Mouse (Mus musculus) limb, embryonic 13.5 days (tissue): ENCODE measurements around the gene Fam172a. TPM values are rescaled to one million over a fixed set of nuclear protein-coding genes. Genes with fewer than 3 reads are reported as not detected.

Experiments used
- ATAC-seq: fragments of 200-750 bp; cut with Nextera tagmentation; 2 replicates; pipeline ENCODE4 v1.8.0; 2017; ENCODE audit warnings: low read depth, moderate number of reproducible peaks, moderate TSS enrichment; ENCODE audit not compliant: low FRiP score
- H3K27ac ChIP-seq: fragments of 300-500 bp; sonication (generic); 2 replicates; pipeline ENCODE4 v1.5.1; 2015; ENCODE audit warnings: inconsistent platforms, mild to moderate bottlenecking, moderate library complexity
- H3K27me3 ChIP-seq: fragments of 300-500 bp; sonication (generic); 2 replicates; pipeline ENCODE4 v1.6.1; 2015; ENCODE audit warnings: mild to moderate bottlenecking, inconsistent platforms
- H3K36me3 ChIP-seq: fragments of 300-500 bp; sonication (generic); 2 replicates; pipeline ENCODE4 v1.6.1; 2015; ENCODE audit warnings: inconsistent platforms, mild to moderate bottlenecking, moderate library complexity
- H3K4me1 ChIP-seq: fragments of 300-500 bp; sonication (generic); 2 replicates; pipeline ENCODE4 v1.6.1; 2015; ENCODE audit warnings: inconsistent platforms
- H3K4me2 ChIP-seq: fragments of 300-500 bp; sonication (generic); replicated peaks from 2 replicates; pipeline ENCODE4 v1.6.1; 2015; ENCODE audit warnings: inconsistent platforms, mild to moderate bottlenecking, moderate library complexity
- H3K4me3 ChIP-seq: fragments of 300-500 bp; sonication (generic); 2 replicates; pipeline ENCODE4 v1.5.1; 2015; ENCODE audit warnings: moderate library complexity, mild to moderate bottlenecking, inconsistent platforms
- H3K9ac ChIP-seq: fragments of 300-500 bp; sonication (generic); 2 replicates; pipeline ENCODE4 v1.6.1; 2015; ENCODE audit warnings: mild to moderate bottlenecking, inconsistent platforms
- H3K9me3 ChIP-seq: fragments of 300-500 bp; sonication (generic); 2 replicates; pipeline ENCODE4 v1.6.1; 2016; ENCODE audit warnings: inconsistent platforms
- WGBS: fragments of 180-500 bp; shearing (Covaris S2); methylation state at CpG from one replicate; pipeline ENCODE4 v1.1.7; 2015; 5-methylcytosine and 5-hydroxymethylcytosine counted together
- polyA plus RNA-seq: library from polyadenylated mRNA; unstranded; fragments of >200 nt; fragmentation: Nextera tagmentation; extraction: Ambion mirVana; gene quantifications from 2 replicates; pipeline ENCODE4 v1.2.1, GENCODE M21; 2015

Fam172a gene
- polyA plus RNA-seq, 1 experiment from 2014 or later = 32.5 TPM

DNA sequence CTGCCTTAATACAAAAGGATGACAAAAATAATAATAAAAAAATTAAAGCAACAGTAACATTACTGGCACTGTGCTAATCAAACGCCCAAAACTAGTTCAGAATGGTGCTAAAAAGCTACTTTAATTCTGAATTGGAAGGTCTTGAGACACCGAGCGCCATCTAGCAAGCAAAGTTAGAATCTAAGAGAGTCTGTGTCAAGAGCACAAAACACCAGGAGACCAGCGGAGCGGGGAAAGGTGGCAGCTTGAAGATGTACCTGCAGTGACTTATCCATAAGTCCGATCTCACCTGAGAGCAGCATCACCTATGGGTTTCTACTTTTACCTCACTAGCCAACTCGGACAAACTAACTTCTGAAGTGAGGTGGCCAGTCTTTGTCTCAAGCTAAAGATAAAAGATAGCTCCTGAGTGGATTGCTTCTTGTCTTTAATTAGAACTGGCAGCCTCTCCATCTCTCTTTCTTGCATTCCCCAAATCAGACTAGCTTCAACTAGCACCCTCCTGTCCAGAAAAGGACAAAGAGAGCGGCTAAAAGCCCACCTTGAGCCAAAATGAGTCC is 474.1 kb downstream of the Fam172a start:
- Histone ChIP-seq H3K27ac (no peak overlapping the region), H3K4me1 (peaks cover 8% of the 10 kb centered on the region), H3K4me3 (no peak overlapping the region), H3K4me2 (no peak overlapping the region), H3K9ac (no peak overlapping the region), H3K27me3 (peaks cover 92% of the 10 kb centered on the region), H3K36me3 (no peaks in the 10 kb centered on the region), H3K9me3 (no peaks in the 10 kb centered on the region)
- ATAC-seq = no peak
- 1% methylated on average over 8 of the region's 8 CpGs for WGBS

DNA sequence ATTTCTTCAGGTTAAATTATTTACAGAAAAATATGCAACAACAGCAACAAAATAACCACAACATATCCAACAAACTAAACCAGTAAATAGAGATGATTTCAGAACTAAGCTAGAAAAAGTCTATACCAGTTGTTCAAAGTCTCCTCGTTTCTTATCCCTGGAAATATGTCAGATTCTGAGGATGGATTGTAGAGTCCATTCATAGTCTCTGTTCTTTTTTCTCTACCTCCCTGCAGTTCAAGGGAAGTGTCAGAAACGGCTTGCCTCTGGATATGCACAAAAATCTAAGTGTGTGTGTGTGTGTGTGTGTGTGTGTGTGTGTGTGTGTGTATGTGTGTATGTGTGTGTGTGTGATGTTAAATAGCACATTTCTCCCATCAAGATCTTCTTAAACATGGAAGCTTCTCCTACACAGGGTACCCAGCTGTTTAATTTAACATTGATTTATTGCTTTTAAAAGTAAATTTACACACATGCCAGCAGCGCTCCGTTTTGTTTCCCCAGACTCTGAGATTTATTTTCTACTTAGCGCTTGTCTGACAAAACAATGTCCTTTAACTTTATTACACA is 475.6 kb downstream of the Fam172a start:
- Histone ChIP-seq H3K27ac (no peak overlapping the region), H3K4me3 (no peak overlapping the region), H3K4me1 (peaks cover 18% of the 10 kb centered on the region), H3K27me3 (peaks cover 93% of the 10 kb centered on the region), H3K4me2 (no peak overlapping the region), H3K36me3 (no peaks in the 10 kb centered on the region), H3K9ac (no peak overlapping the region), H3K9me3 (no peaks in the 10 kb centered on the region)
- WGBS = 2% methylated on average over 5 of the region's 5 CpGs
- ATAC-seq = no peak

DNA sequence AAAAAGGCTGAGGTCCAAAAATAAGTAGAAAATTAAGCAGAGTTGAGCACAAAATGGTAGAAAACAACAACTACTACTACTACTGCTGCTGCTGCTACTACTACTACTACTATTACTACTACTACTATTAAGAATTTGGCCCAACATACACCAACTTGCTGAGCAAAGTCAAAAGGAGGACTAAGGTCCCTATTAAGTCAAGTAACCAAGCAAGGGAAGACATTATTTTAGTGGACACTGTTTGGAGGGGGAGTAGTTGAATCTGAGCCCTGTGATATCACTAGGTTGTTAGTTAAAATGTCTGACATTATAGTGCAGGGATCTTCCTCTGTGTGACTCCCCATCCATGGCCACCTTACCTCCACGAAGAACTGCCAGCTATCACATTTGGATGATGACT is 476.2 kb downstream of the Fam172a start:
- Histone ChIP-seq H3K36me3 (no peaks in the 10 kb centered on the region), H3K27ac (no peak overlapping the region), H3K4me3 (no peak overlapping the region), H3K4me2 (no peak overlapping the region), H3K4me1 (peaks cover 18% of the 10 kb centered on the region), H3K27me3 (peaks cover 93% of the 10 kb centered on the region), H3K9me3 (no peaks in the 10 kb centered on the region), H3K9ac (no peak overlapping the region)
- 9% methylated on average over 1 of the region's 1 CpGs for WGBS
- ATAC-seq = no peak

DNA sequence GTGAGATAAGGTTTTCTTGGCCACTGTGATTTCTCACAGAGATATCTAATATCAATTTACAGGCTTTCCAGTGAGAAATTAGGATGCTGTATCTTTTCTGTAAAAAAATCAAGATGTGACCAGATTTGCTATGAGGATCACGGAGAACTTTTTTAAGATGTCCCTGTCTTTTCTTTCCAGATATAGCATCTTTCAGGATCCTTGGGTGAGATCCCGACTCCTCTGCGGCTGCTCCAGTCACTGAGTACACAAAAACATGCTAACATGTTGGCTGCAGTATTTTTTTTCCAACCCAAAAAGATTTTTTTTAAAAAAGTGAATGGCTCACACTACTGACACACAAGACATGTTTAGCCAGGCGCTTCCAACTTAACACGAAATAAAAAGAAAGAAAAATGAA is 476.9 kb downstream of the Fam172a start:
- Histone ChIP-seq H3K36me3 (no peaks in the 10 kb centered on the region), H3K9ac (no peak overlapping the region), H3K27me3 (peaks cover 95% of the 10 kb centered on the region), H3K4me3 (no peak overlapping the region), H3K4me2 (no peak overlapping the region), H3K9me3 (no peaks in the 10 kb centered on the region), H3K4me1 (peaks cover 18% of the 10 kb centered on the region), H3K27ac (no peak overlapping the region)
- ATAC-seq = no peak
- WGBS = 5% methylated on average over 5 of the region's 5 CpGs

DNA sequence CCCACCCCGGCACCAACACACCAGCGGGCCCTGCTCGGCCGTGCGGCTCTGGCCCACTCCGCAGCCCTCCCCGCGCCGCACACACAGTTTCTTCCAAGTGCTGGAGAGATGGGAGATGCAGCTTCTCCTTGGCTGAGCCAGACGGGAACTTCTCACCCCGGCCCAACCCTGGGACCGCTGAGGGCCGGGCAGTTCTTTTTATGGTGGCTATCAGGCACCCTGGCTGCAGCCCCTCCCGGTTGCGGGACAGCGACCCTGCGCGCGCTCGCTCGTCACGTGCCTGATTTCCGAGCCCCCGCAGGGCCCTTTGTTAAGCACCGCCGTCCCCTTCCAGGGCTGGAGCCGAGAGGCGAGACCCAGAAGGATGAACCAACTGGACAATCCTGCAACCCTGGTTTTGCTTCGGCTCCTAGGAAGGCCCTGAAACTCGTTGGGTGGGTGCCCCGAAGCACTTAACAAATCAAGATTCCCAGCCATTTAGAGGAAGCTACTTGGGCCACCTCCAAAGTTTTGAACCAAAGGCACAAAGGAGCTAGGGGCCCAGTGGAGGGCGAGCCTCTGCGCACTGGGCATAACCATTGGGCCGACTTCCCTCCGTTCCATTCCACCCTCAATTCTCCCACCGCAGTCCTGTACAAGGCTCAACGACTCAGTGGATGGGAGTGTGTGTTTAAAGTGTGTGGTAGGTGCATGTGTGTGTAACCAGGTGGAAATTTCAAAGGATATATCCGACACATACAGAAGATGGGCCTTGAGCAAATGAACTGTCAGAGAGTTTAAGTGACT is 477.7 kb downstream of the Fam172a start:
- H3K27me3 ChIP-seq = peaks cover 95% of the 10 kb centered on the region
- no peaks in the 10 kb centered on the region for H3K36me3 ChIP-seq
- under 1% methylated on average over 38 of the region's 38 CpGs for WGBS
- no peak overlapping the region for H3K27ac ChIP-seq
- peak overlapping the region; percentile 54 for H3K4me2 ChIP-seq
- ATAC-seq = peak; percentile 22; the same call in 1 of the 2 replicates
- H3K4me3 ChIP-seq = peak overlapping the region; percentile 28
- no peaks in the 10 kb centered on the region for H3K9me3 ChIP-seq
- peaks cover 18% of the 10 kb centered on the region for H3K4me1 ChIP-seq
- no peak overlapping the region for H3K9ac ChIP-seq

DNA sequence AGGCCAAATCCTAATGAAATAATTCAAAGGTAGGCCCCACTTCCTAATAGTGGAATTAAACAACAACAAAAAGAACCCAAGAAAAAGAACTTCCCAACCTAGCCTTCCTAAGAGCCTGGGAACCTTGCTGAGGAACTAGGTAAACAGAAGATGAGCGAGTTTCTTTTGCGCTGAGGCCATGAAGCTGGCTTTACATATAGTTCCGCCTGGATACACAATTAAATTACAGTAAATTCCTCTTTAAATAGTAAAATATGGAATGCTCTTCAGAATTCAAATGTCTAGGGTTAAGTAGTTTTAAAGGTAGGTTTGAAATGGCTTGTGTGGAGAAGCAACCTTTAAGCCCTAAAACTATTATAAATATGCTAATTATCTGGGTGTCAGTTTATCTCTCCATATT is 478.4 kb downstream of the Fam172a start:
- Histone ChIP-seq H3K4me3 (no peak overlapping the region), H3K4me2 (no peak overlapping the region), H3K4me1 (peaks cover 18% of the 10 kb centered on the region), H3K9ac (no peak overlapping the region), H3K36me3 (no peaks in the 10 kb centered on the region), H3K27ac (no peak overlapping the region), H3K9me3 (no peaks in the 10 kb centered on the region), H3K27me3 (peaks cover 95% of the 10 kb centered on the region)
- ATAC-seq = no peak
- 18% methylated on average over 3 of the region's 3 CpGs for WGBS

DNA sequence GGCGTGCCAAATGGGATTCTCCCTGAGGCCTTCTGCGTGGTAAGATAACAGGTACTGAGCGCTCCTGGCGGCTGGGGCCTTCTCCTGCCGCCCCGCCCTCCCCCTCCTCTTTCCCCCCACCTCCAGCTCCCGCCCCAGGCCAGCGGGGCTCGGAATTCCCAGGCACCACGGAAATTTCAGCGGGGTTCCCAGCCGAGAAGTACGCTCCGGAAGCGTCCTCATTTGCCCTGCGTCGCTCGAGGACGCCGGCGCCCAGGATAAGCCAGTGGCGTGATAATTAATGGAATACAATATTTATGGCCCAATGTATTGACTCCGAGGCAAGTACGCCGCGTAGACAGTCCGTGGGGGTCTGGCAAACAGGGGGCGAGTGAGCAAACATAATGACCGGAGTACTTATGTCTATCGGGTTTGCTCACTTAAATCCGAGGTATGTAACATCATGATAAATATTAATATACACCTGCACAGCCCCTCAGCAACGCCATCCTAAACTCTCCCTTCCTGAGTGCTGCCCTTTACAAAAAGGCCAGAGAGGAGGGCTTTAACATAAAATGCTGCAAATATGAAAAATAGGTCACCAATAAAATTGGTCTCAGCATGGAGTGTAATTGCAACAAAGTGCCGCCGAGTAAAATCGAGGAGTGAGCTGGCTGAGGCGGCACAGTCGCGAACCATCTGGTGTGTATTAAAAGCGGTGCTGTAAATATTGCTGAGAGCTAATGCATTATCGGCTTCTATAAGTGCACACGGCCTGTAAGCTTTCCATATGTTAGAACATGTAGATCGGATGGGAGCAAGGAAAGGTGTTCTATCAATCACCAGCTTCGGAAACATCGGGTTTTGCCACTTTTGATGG is 479.5 kb downstream of the Fam172a start:
- Histone ChIP-seq H3K4me1 (peaks cover 18% of the 10 kb centered on the region), H3K27ac (no peak overlapping the region), H3K9me3 (no peaks in the 10 kb centered on the region), H3K27me3 (peaks cover 95% of the 10 kb centered on the region), H3K36me3 (no peaks in the 10 kb centered on the region), H3K4me3 (peak overlapping the region; percentile 23), H3K4me2 (peak overlapping the region; percentile 49), H3K9ac (no peak overlapping the region)
- under 1% methylated on average over 41 of the region's 44 CpGs for WGBS
- ATAC-seq = no peak; the same call in 1 of the 2 replicates

DNA sequence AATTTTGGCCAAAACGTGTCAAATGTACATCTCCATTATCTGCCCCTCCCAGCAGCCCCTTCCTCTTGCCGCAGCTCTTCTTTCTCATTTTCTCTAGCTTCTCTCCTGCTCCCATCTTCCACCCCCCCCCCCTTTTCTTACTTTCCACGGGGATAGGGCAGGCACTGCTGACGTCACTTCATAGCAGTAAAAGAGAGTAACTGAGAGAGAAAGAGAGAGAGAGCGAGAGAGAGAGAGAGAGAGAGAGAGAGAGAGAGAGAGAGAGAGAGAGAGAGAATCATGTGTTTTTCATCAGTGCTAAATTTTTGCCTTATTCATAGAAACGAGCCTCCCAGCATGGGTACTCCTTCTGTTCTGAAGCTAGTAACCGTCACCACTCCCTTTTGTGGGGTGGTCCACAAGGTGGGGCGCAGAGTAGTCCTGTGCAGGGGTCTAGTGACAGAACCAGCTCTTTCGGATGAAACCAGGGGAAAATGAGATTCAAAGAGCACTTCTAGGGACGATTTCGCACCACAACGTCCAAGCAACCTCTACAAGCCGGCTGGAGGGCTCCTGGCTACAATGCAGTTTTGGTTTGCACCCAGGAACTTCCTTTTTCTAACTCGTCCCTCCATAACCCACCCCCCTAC is 480.2 kb downstream of the Fam172a start:
- Histone ChIP-seq H3K27me3 (peaks cover 96% of the 10 kb centered on the region), H3K4me3 (peak overlapping the region; percentile 23; the same call in 1 of the 2 replicates), H3K9me3 (no peaks in the 10 kb centered on the region), H3K4me2 (peak overlapping the region; percentile 49), H3K9ac (no peak overlapping the region), H3K27ac (no peak overlapping the region), H3K4me1 (peaks cover 18% of the 10 kb centered on the region), H3K36me3 (no peaks in the 10 kb centered on the region)
- no peak for ATAC-seq
- WGBS = under 1% methylated on average over 13 of the region's 14 CpGs

DNA sequence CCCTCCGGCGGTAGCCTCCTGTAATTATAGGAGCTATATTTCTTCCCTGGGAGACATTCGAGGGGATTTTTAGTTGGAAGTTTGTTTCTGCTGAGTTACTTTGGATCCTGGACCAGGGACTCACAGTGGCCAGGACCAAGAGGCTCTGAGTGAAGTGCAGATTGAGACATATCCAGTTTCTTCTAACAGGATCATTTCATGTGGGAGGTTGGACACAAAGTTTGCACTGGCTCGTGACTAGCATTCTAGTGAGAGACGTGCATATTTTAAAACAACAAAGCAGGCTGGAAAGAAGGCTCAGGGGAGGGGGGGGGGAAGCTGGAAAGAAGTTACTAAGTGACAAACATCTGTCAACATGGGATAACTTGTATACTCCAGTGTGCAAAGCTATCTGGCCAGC is 481.2 kb downstream of the Fam172a start:
- H3K27me3 ChIP-seq = peaks cover 98% of the 10 kb centered on the region
- H3K4me2 ChIP-seq = no peak overlapping the region
- WGBS = 2% methylated on average over 5 of the region's 5 CpGs
- no peaks in the 10 kb centered on the region for H3K9me3 ChIP-seq
- peaks cover 18% of the 10 kb centered on the region for H3K4me1 ChIP-seq
- H3K4me3 ChIP-seq = no peak overlapping the region
- no peak overlapping the region for H3K9ac ChIP-seq
- no peak for ATAC-seq
- no peak overlapping the region for H3K27ac ChIP-seq
- H3K36me3 ChIP-seq = no peaks in the 10 kb centered on the region

DNA sequence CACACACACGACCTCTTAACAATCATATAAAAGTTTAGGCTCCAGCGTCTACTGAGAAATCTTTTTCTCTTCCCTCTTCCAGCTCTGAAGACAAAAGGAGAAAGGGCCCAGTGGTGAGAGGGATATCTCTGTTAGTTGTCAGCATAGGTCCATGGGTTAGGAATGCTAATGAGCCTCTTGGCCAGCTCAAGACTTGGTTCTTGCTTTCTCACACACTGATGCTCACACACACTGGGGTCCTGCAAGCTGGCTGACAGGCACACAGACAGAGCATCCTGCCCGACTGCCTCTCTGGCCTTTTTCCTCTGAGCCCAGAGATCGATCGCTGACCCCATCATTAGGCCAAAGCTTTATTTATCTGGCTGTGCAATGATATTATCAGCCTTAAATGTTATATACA is 482.2 kb downstream of the Fam172a start:
- H3K27ac ChIP-seq = no peak overlapping the region
- H3K4me1 ChIP-seq = peaks cover 18% of the 10 kb centered on the region
- ATAC-seq = no peak
- WGBS = 7% methylated on average over 5 of the region's 5 CpGs
- H3K9me3 ChIP-seq = no peaks in the 10 kb centered on the region
- no peak overlapping the region for H3K4me3 ChIP-seq
- H3K9ac ChIP-seq = no peak overlapping the region
- peaks cover 96% of the 10 kb centered on the region for H3K27me3 ChIP-seq
- no peaks in the 10 kb centered on the region for H3K36me3 ChIP-seq
- H3K4me2 ChIP-seq = no peak overlapping the region

DNA sequence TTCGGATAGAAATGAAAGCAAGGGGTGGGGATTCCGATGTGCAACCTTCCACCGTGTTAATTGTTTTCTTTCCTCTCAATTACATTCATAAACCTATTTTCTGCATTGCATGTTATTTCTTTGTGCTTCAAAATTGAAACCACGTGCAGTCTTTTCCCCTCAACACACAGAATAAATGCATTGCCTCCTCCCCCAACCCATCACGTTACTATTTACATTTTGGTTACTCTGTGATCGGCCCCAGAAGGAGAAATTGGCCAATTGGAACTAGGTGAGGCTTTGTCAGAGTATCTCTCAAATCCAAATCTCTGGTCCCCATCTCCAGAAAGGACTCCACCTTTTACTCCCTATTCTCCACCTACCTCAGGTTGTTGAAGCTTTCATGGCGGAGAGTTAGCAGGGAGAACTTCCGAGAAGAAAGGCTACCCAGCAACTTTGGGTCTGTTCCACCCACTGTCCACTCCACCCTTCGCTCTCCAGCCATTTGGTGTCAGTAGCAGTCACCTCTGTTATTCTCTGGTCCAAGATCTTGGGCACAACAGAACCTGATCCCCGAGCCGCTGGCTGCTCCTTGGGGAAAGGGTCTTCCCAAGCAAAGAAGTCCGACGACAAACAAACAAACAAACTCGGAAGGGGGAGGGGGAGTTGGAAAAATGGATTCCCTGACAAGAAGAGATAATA is 483.1 kb downstream of the Fam172a start:
- H3K4me2 ChIP-seq = no peak overlapping the region
- peaks cover 11% of the 10 kb centered on the region for H3K4me1 ChIP-seq
- no peaks in the 10 kb centered on the region for H3K9me3 ChIP-seq
- H3K36me3 ChIP-seq = no peaks in the 10 kb centered on the region
- WGBS = 5% methylated on average over 14 of the region's 14 CpGs
- ATAC-seq = no peak
- no peak overlapping the region for H3K4me3 ChIP-seq
- no peak overlapping the region for H3K9ac ChIP-seq
- H3K27me3 ChIP-seq = peaks cover 94% of the 10 kb centered on the region
- H3K27ac ChIP-seq = no peak overlapping the region
